Mouse (Mus musculus): ENCODE data around the gene Slc22a3. TPM values are rescaled to one million over a fixed set of nuclear protein-coding genes. Genes with fewer than 3 reads are reported as not detected.

Slc22a3 gene
- polyA plus RNA-seq, 1 experiment from 2014 or later: 0.26 TPM

- Histone ChIP-seq H3K9me3 (peaks cover 2% of the 10 kb centered on the region; the same call in 1 of the 2 replicates), H3K9ac (replicated peaks) (no peak overlapping the region), H3K4me3 (no peak overlapping the region), H3K27me3 (no peaks in the 10 kb centered on the region), H3K4me2 (replicated peaks) (no peak overlapping the region), H3K4me1 (no peaks in the 10 kb centered on the region), H3K36me3 (no peaks in the 10 kb centered on the region), H3K27ac (replicated peaks) (no peak overlapping the region)
- no peak for ATAC-seq (ENCODE audit: low FRiP score, low read depth)
Observed at GRCm38 (mm10) chr17:12461168-12461567, 46.3 kb downstream of the Slc22a3 start.

- H3K9me3 ChIP-seq: no peaks in the 10 kb centered on the region
- no peak overlapping the region for H3K9ac ChIP-seq (replicated peaks)
- peaks cover 4% of the 10 kb centered on the region; the same call in 1 of the 2 replicates for H3K4me1 ChIP-seq
- H3K4me2 ChIP-seq (replicated peaks): no peak overlapping the region
- H3K27ac ChIP-seq (replicated peaks): no peak overlapping the region
- ATAC-seq (ENCODE audit: low FRiP score, low read depth): no peak
- H3K27me3 ChIP-seq: no peaks in the 10 kb centered on the region
- 78% methylated on average over 5 of the region's 5 CpGs for whole genome bisulfite sequencing
- H3K36me3 ChIP-seq: no peaks in the 10 kb centered on the region
- H3K4me3 ChIP-seq: no peak overlapping the region
Observed at GRCm38 (mm10) chr17:12455143-12455790, 52.2 kb downstream of the Slc22a3 start.

- Histone ChIP-seq H3K9me3 (no peaks in the 10 kb centered on the region), H3K4me1 (peaks cover 4% of the 10 kb centered on the region; the same call in 1 of the 2 replicates), H3K4me3 (no peak overlapping the region), H3K27ac (replicated peaks) (no peak overlapping the region), H3K36me3 (no peaks in the 10 kb centered on the region), H3K9ac (replicated peaks) (no peak overlapping the region), H3K4me2 (replicated peaks) (no peak overlapping the region), H3K27me3 (no peaks in the 10 kb centered on the region)
- 85% methylated on average over 6 of the region's 6 CpGs for WGBS
- no peak for ATAC-seq (ENCODE audit: low FRiP score, low read depth)
Observed at GRCm38 (mm10) chr17:12453691-12454090, 53.8 kb downstream of the Slc22a3 start.

- peaks cover 4% of the 10 kb centered on the region; the same call in 1 of the 2 replicates for H3K4me1 ChIP-seq
- H3K27ac ChIP-seq (replicated peaks): no peak overlapping the region
- no peak overlapping the region for H3K9ac ChIP-seq (replicated peaks)
- H3K9me3 ChIP-seq: no peaks in the 10 kb centered on the region
- H3K4me3 ChIP-seq: no peak overlapping the region
- ATAC-seq (ENCODE audit: low FRiP score, low read depth): no peak
- WGBS: 85% methylated on average over 11 of the region's 11 CpGs
- H3K27me3 ChIP-seq: no peaks in the 10 kb centered on the region
- H3K4me2 ChIP-seq (replicated peaks): no peak overlapping the region
- no peaks in the 10 kb centered on the region for H3K36me3 ChIP-seq
Observed at GRCm38 (mm10) chr17:12452862-12453531, 54.5 kb downstream of the Slc22a3 start.

- no peak for ATAC-seq (ENCODE audit: low FRiP score, low read depth)
- no peak overlapping the region for H3K4me3 ChIP-seq
- no peaks in the 10 kb centered on the region for H3K9me3 ChIP-seq
- no peak overlapping the region for H3K9ac ChIP-seq (replicated peaks)
- H3K4me1 ChIP-seq: peaks cover 4% of the 10 kb centered on the region; the same call in 1 of the 2 replicates
- WGBS: 51% methylated on average over 4 of the region's 4 CpGs
- H3K4me2 ChIP-seq (replicated peaks): no peak overlapping the region
- no peaks in the 10 kb centered on the region for H3K27me3 ChIP-seq
- H3K27ac ChIP-seq (replicated peaks): no peak overlapping the region
- H3K36me3 ChIP-seq: no peaks in the 10 kb centered on the region
Observed at GRCm38 (mm10) chr17:12451234-12451633, 56.3 kb downstream of the Slc22a3 start.

GRCm38 (mm10) chr17:12444561-12444960 is 62.9 kb downstream of the Slc22a3 start:
- Histone ChIP-seq H3K27ac (replicated peaks) (no peak overlapping the region), H3K4me2 (replicated peaks) (no peak overlapping the region), H3K36me3 (no peaks in the 10 kb centered on the region), H3K4me1 (no peaks in the 10 kb centered on the region), H3K27me3 (no peaks in the 10 kb centered on the region), H3K9me3 (no peaks in the 10 kb centered on the region), H3K9ac (replicated peaks) (no peak overlapping the region), H3K4me3 (no peak overlapping the region)
- 92% methylated on average over 2 of the region's 2 CpGs for WGBS
- ATAC-seq (ENCODE audit: low FRiP score, low read depth): no peak

- Histone ChIP-seq H3K36me3 (no peaks in the 10 kb centered on the region), H3K9ac (replicated peaks) (no peak overlapping the region), H3K9me3 (no peaks in the 10 kb centered on the region), H3K4me1 (no peaks in the 10 kb centered on the region), H3K27ac (replicated peaks) (no peak overlapping the region), H3K4me3 (no peak overlapping the region), H3K4me2 (replicated peaks) (no peak overlapping the region), H3K27me3 (no peaks in the 10 kb centered on the region)
- ATAC-seq (ENCODE audit: low FRiP score, low read depth): no peak
- WGBS: 90% methylated on average over 10 of the region's 10 CpGs
Observed at GRCm38 (mm10) chr17:12437771-12438170, 69.7 kb downstream of the Slc22a3 start.

- Histone ChIP-seq H3K27me3 (no peaks in the 10 kb centered on the region), H3K9me3 (no peaks in the 10 kb centered on the region), H3K27ac (replicated peaks) (no peak overlapping the region), H3K4me1 (peaks cover 6% of the 10 kb centered on the region), H3K4me3 (no peak overlapping the region), H3K9ac (replicated peaks) (no peak overlapping the region), H3K4me2 (replicated peaks) (no peak overlapping the region), H3K36me3 (no peaks in the 10 kb centered on the region)
- WGBS: 76% methylated on average over 5 of the region's 5 CpGs
- ATAC-seq (ENCODE audit: low FRiP score, low read depth): no peak
Observed at GRCm38 (mm10) chr17:12431707-12432106, 75.8 kb downstream of the Slc22a3 start.

- peak; percentile 58; the same call in 1 of the 2 replicates for ATAC-seq (ENCODE audit: low FRiP score, low read depth)
- Histone ChIP-seq H3K9me3 (no peaks in the 10 kb centered on the region), H3K27me3 (no peaks in the 10 kb centered on the region)
Observed at GRCm38 (mm10) chr17:12428369-12428768, 79.1 kb downstream of the Slc22a3 start.

GRCm38 (mm10) chr17:12427156-12427555 is 80.3 kb downstream of the Slc22a3 start:
- Histone ChIP-seq H3K4me2 (replicated peaks) (no peak overlapping the region), H3K27me3 (no peaks in the 10 kb centered on the region), H3K36me3 (no peaks in the 10 kb centered on the region), H3K9me3 (no peaks in the 10 kb centered on the region), H3K9ac (replicated peaks) (no peak overlapping the region), H3K27ac (replicated peaks) (no peak overlapping the region), H3K4me3 (no peak overlapping the region), H3K4me1 (peaks cover 6% of the 10 kb centered on the region)
- no peak for ATAC-seq (ENCODE audit: low FRiP score, low read depth)
- 28% methylated on average over 3 of the region's 3 CpGs for WGBS

More at GRCm38 (mm10) chr17:12428369-12428768, 79.1 kb downstream of the Slc22a3 start:
- Histone ChIP-seq H3K4me1 (peaks cover 6% of the 10 kb centered on the region), H3K36me3 (no peaks in the 10 kb centered on the region), H3K4me2 (replicated peaks) (no peak overlapping the region), H3K4me3 (no peak overlapping the region), H3K27ac (replicated peaks) (no peak overlapping the region), H3K9ac (replicated peaks) (no peak overlapping the region)

- WGBS: 83% methylated on average over 1 of the region's 1 CpGs
- no peaks in the 10 kb centered on the region for H3K9me3 ChIP-seq
- no peak overlapping the region for H3K4me3 ChIP-seq
- no peak overlapping the region for H3K27ac ChIP-seq (replicated peaks)
- no peaks in the 10 kb centered on the region for H3K36me3 ChIP-seq
- H3K27me3 ChIP-seq: no peaks in the 10 kb centered on the region
- H3K9ac ChIP-seq (replicated peaks): no peak overlapping the region
- H3K4me2 ChIP-seq (replicated peaks): no peak overlapping the region
- no peaks in the 10 kb centered on the region for H3K4me1 ChIP-seq
- ATAC-seq (ENCODE audit: low FRiP score, low read depth): no peak
Observed at GRCm38 (mm10) chr17:12422143-12422542, 85.4 kb downstream of the Slc22a3 start.

- H3K36me3 ChIP-seq: no peaks in the 10 kb centered on the region
- no peak overlapping the region for H3K27ac ChIP-seq (replicated peaks)
- no peak overlapping the region for H3K9ac ChIP-seq (replicated peaks)
- H3K9me3 ChIP-seq: no peaks in the 10 kb centered on the region
- 68% methylated on average over 16 of the region's 16 CpGs for WGBS
- H3K4me2 ChIP-seq (replicated peaks): no peak overlapping the region
- no peak overlapping the region for H3K4me3 ChIP-seq
- no peak for ATAC-seq (ENCODE audit: low FRiP score, low read depth)
- H3K27me3 ChIP-seq: no peaks in the 10 kb centered on the region
- H3K4me1 ChIP-seq: no peaks in the 10 kb centered on the region
Observed at GRCm38 (mm10) chr17:12420886-12421574, 86.5 kb downstream of the Slc22a3 start.

Measured in midbrain, embryonic 12.5 days (tissue).